Mouse (Mus musculus) heart, postnatal 0 days (tissue): ENCODE data around the gene Fntb. TPM values are rescaled to one million over a fixed set of nuclear protein-coding genes. Genes with fewer than 3 reads are reported as not detected.

Experiments used
- ATAC-seq: fragments of 200-750 bp; cut with Nextera tagmentation; 2 replicates; pipeline ENCODE4 v1.8.0; 2017; ENCODE audit warnings: low read depth, moderate number of reproducible peaks, moderate library complexity; ENCODE audit not compliant: insufficient read depth
- DNase-seq: peaks from one replicate; pipeline ENCODE4 v3.0.0-alpha.2; 2016; ENCODE audit warnings: low spot score
- H3K27ac ChIP-seq: fragments of 300-500 bp; sonication (generic); 2 replicates; pipeline ENCODE4 v1.5.1; 2014; ENCODE audit warnings: low read depth, mild to moderate bottlenecking
- H3K27me3 ChIP-seq: fragments of 300-500 bp; sonication (generic); 2 replicates; pipeline ENCODE4 v1.6.1; 2014; ENCODE audit warnings: low read length, mixed read lengths; ENCODE audit not compliant: control insufficient read depth, insufficient read depth
- H3K36me3 ChIP-seq: fragments of 300-500 bp; sonication (generic); replicated peaks from 2 replicates; pipeline ENCODE4 v1.6.1; 2014; ENCODE audit warnings: low read length, mixed read lengths; ENCODE audit not compliant: control insufficient read depth, insufficient read depth
- H3K4me1 ChIP-seq: fragments of 300-500 bp; sonication (generic); 2 replicates; pipeline ENCODE4 v1.6.1; 2014; ENCODE audit warnings: antibody characterized with exemption; ENCODE audit not compliant: control insufficient read depth, insufficient read depth
- H3K4me2 ChIP-seq: fragments of 300-500 bp; sonication (generic); 2 replicates; pipeline ENCODE4 v1.6.1; 2014; ENCODE audit warnings: low read depth, mild to moderate bottlenecking, low read length, moderate library complexity
- H3K4me3 ChIP-seq: fragments of 300-500 bp; sonication (generic); 2 replicates; pipeline ENCODE4 v1.5.1; 2014; ENCODE audit warnings: low read depth, low read length
- H3K9ac ChIP-seq: fragments of 300-500 bp; sonication (generic); replicated peaks from 2 replicates; pipeline ENCODE4 v1.6.1; 2014; ENCODE audit warnings: low read depth, low read length, mixed read lengths
- H3K9me3 ChIP-seq: fragments of 300-500 bp; sonication (generic); replicated peaks from 2 replicates; pipeline ENCODE4 v1.6.1; 2016; ENCODE audit warnings: low read length; ENCODE audit not compliant: control insufficient read depth
- CTCF ChIP-seq: IDR thresholded peaks from 2 replicates; pipeline ENCODE4 v1.5.1; 2016; ENCODE audit warnings: antibody characterized with exemption, control low read depth, low read depth
- EP300 ChIP-seq: IDR thresholded peaks from 2 replicates; pipeline ENCODE4 v1.6.1; 2016; ENCODE audit warnings: antibody characterized with exemption, low read depth
- WGBS: fragments of 180-500 bp; shearing (Covaris S2); extraction: QIAGEN DNeasy Blood & Tissue Kit; methylation state at CpG from one replicate; pipeline ENCODE4 v1.1.7; 2014; 5-methylcytosine and 5-hydroxymethylcytosine counted together
- polyA plus RNA-seq: library from polyadenylated mRNA; unstranded; fragments of >200 nt; fragmentation: Nextera tagmentation; extraction: Ambion mirVana; gene quantifications from 2 replicates; pipeline ENCODE4 v1.2.1, GENCODE M21; 2015
- total RNA-seq: library from RNA; depleted of rRNA; stranded (reverse); fragments of >200 nt; gene quantifications from 2 replicates; pipeline ENCODE4 v1.2.3, GENCODE M21; 2014; ENCODE audit warnings: low replicate concordance

Fntb gene
- total and polyA plus RNA-seq, 2 experiments from 2014 or later = 13.0 to 20.0 TPM

DNA sequence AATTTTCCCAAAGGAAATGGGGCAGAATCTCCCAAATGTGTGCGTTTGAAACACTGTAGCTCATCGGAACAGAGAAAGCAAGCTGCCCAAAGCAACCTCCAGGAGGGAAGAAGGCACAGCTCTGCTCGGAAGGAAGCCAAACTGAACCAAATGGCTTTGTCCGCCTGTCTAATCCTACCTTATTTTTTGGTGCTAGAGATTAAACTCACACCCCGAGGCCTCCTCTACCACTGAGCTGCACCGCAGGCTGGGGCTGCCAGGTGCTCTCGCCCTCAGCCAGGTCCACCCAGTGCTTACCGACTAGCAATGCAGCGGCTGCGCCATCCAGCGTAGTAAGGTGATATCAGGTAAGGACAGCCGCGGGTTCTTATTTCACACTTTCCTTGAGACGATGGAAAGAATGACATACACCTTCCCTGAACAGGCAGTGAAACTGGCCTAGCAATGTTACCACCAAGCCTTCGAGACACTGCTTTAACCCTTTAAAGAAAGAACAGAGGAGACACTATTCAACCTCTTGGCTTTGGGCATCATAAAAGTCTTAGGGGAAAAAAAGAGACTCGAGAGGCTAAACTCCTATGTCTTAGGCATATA, 14.4 kb upstream of the Fntb start:
- Histone ChIP-seq H3K4me3 (no peak overlapping the region), H3K9ac (no peak overlapping the region), H3K4me1 (no peaks in the 10 kb centered on the region), H3K4me2 (no peak overlapping the region), H3K27me3 (no peaks in the 10 kb centered on the region), H3K9me3 (no peaks in the 10 kb centered on the region), H3K36me3 (no peaks in the 10 kb centered on the region), H3K27ac (no peak overlapping the region)
- no peak for ATAC-seq
- WGBS = 71% methylated on average over 16 of the region's 16 CpGs
- TF ChIP-seq CTCF (no peak), EP300 (no peak)
- DNase-seq = no peak

DNA sequence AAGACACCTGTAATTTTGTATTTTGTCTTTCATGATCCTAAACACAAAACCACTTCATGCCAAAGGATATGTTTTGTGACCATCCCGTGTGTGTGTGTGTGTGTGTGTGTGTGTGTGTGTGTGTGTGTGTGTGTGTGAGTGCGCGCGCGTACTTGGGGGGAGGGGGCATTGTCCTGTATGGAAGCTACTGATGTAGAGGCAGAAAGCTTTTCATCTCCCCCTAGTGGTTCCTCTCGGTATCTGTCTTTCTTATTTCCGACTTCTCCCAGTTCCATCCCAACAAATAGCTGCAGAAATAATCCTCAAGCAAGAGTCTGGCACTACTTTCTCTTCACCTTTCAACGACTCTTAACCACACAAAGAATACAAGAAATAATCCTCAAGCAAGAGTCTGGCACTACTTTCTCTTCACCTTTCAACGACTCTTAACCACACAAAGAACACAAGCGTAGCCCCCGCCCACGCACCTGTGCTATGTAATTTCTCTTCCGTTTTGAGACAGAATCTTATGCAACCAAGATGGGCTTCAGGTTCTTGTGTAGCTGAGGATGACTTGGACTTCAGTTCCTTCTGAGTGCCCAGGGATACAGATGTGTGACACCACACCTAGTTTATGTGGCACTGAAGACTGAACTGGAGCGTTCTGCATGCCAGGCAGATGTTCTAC, 12.6 kb upstream of the Fntb start:
- Histone ChIP-seq H3K4me3 (no peak overlapping the region), H3K9ac (no peak overlapping the region), H3K27ac (no peak overlapping the region), H3K4me2 (no peak overlapping the region), H3K9me3 (no peaks in the 10 kb centered on the region), H3K27me3 (no peaks in the 10 kb centered on the region), H3K4me1 (no peaks in the 10 kb centered on the region), H3K36me3 (no peaks in the 10 kb centered on the region)
- ATAC-seq (no peak), DNase-seq (peak; percentile 29)
- WGBS = 43% methylated on average over 14 of the region's 14 CpGs
- no peak for TF ChIP-seq EP300
- TF ChIP-seq CTCF = peak; percentile 58

DNA sequence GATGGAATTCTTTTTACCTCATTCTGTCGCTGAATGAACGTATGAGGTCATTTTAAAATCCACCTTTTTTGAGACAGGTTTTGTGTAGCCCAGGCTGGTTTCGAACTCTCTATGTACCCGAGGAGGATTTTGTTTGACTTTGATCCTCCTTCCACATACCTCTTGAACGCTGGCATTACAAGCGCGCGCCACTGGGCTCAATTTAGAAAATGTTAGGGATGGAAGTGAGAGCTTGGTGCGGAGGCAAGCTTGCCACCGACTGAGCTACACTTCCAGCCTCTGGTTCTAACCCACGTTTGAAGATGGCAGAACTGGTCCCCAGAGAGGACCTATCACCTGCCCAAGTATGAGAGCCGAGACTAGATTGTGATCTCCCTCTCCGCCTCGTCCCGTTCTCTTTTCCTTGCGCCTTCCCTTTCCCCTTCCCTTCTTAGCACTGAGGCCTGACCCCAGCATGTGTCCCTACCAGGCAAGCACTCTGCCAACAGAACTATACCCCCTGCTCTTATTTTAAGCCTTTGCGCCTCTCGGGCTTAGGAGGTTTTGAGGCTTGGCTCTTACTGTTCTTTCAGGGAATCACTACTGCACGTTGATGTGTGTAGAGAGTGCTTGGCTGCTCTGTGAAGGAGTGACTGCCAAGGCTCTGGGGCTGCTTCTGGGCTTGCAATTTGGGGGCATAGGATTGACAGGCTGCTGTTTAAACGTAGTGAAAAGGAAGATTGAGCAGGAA, 677 bp downstream of the Fntb start:
- Histone ChIP-seq H3K4me1 (peaks cover 14% of the 10 kb centered on the region; the same call in 1 of the 2 replicates), H3K36me3 (no peaks in the 10 kb centered on the region), H3K9ac (peak overlapping the region; percentile 70), H3K4me2 (peak overlapping the region; percentile 74), H3K4me3 (peak overlapping the region; percentile 64), H3K9me3 (no peaks in the 10 kb centered on the region), H3K27ac (peak overlapping the region; percentile 90), H3K27me3 (no peaks in the 10 kb centered on the region)
- 21% methylated on average over 20 of the region's 20 CpGs for WGBS
- TF ChIP-seq EP300 (no peak), CTCF (no peak)
- DNase-seq = no peak
- ATAC-seq = peak; percentile 36; the same call in 1 of the 2 replicates

DNA sequence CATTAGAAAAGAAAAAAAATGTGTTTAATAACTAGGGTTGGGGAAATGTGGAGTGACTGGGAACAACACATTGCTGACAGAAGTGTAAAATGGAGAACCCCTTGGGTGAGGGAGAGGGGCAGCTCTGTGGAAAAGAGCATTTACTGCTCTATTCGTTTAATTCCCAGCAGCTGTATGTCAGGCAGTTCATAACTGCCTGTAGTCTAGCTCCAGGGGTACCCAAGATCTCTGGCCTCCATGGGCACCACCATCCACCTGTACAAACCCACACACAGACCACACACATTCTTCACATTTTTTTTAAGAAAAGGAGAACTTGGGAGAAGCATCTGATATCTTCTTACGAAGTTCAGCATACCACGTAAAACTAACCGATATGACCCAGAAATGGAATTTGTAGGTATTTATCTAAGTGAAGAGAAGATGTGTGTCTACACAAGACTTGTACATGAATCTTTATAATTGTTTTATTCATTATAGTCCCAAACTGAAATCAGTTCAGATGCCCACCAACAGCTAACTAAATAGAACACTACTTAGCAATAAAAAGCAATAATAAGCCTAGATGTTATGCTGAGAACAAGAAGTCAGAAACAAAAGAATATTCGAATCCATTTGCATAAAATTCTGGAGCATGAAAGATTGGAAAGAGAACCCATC, 5.6 kb downstream of the Fntb start:
- peaks cover 7% of the 10 kb centered on the region; the same call in 1 of the 2 replicates for H3K4me1 ChIP-seq
- no peak for TF ChIP-seq CTCF
- TF ChIP-seq EP300 = no peak
- no peaks in the 10 kb centered on the region; the same call in 1 of the 2 replicates for H3K36me3 ChIP-seq
- 88% methylated on average over 5 of the region's 5 CpGs for WGBS
- H3K4me3 ChIP-seq = no peak overlapping the region
- no peak overlapping the region for H3K9ac ChIP-seq
- H3K27ac ChIP-seq = no peak overlapping the region
- no peaks in the 10 kb centered on the region for H3K9me3 ChIP-seq
- no peak for ATAC-seq
- no peaks in the 10 kb centered on the region for H3K27me3 ChIP-seq
- no peak overlapping the region for H3K4me2 ChIP-seq
- DNase-seq = no peak

GRCm38 (mm10) chr12:76771540-76771939, 6.2 kb downstream of the Fntb start:
- no peak for TF ChIP-seq CTCF
- TF ChIP-seq EP300 = no peak
- whole genome bisulfite sequencing = 88% methylated on average over 5 of the region's 5 CpGs
- H3K4me1 ChIP-seq = peaks cover 1% of the 10 kb centered on the region; the same call in 1 of the 2 replicates
- H3K27me3 ChIP-seq = no peaks in the 10 kb centered on the region
- ATAC-seq (no peak), DNase-seq (no peak)
- H3K27ac ChIP-seq = no peak overlapping the region
- H3K36me3 ChIP-seq = no peaks in the 10 kb centered on the region; the same call in 1 of the 2 replicates
- no peak overlapping the region for H3K4me2 ChIP-seq
- no peaks in the 10 kb centered on the region for H3K9me3 ChIP-seq
- no peak overlapping the region for H3K4me3 ChIP-seq
- no peak overlapping the region for H3K9ac ChIP-seq
